Mouse (Mus musculus): Measurements from ENCODE around the gene Smarcc1.

DNA sequence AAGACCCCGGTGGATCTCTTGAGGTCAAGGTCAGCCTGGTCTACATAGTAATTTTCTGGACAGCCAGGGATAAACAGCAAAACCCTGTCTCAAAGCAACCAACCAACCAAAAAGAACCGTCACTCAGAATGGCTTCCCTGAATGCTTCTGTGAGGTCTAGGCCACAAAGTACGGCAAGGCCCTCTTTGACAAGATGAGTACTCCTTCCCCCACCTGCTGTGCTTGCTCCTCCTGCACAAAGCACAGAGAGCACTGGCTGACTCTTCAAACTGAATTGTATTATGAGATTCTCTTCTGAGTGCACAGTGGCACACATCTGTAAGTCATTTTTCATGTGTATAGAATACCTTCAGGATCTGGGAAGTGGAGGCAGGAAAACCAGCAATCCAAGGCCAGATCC, 19.7 kb upstream of the Smarcc1 start:
- TF ChIP-seq POLR2A (IDR thresholded peaks at IDR 0.05; ENCODE audit: control insufficient read depth, extremely low read depth, insufficient read depth, low read length, poor library complexity): no peak
- no peak for TF ChIP-seq CTCF (IDR thresholded peaks at IDR 0.05; ENCODE audit: borderline replicate concordance, control insufficient read depth, extremely low read depth, insufficient read depth, low read length, poor library complexity)

All from thymus, adult 2 months (tissue).